Mouse (Mus musculus): Measurements from ENCODE around the gene Mum1. TPM values are rescaled to one million over a fixed set of nuclear protein-coding genes. Genes with fewer than 3 reads are reported as not detected.

The Mum1 gene
- total RNA-seq, 2 experiments from 2014 or later, result 43.5 to 45.3 TPM

DNA sequence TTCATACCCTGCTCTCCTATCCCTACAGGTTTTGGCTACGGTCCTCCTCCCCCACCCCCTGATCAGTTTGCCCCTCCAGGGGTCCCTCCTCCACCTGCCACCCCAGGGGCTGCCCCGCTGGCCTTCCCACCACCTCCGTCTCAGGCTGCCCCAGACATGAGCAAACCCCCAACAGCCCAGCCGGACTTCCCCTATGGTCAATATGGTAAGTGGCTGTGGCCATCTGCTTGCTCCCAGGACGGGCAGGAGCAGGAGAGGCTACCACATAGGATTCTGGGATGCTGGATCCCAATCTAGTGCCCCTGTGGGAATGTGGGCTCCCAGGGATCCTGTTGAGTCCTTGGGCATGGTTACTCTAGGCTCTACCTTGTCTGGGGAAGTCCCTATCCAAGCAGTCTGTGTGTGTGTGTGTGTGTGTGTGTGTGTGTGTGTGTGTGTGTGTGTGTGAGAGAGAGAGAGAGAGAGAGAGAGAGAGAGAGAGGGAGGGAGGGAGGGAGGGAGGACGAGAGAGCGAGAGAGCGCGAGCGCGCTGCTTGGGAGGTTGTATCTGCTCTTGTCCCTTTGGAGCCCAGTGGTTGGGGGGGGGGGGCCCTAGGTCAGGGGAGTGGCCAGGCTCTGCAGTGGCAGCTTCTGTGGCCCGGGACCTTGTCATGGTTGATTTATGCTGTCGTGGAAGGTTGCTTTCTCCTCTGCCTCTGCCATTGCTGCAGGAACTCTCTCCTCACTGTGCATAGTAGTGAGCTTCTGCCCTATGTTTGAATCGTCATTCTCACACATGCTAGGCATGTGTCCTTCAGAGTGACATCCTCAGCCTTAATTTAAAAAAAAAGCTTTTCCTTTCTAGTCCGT is 59.2 kb downstream of the Mum1 start:
- intact Hi-C loops (cut with DNase I), result no loop called here
- DNase-seq (ENCODE audit: extremely low spot score in 1 of 2, low spot score in 2 of 2), result no peak

DNA sequence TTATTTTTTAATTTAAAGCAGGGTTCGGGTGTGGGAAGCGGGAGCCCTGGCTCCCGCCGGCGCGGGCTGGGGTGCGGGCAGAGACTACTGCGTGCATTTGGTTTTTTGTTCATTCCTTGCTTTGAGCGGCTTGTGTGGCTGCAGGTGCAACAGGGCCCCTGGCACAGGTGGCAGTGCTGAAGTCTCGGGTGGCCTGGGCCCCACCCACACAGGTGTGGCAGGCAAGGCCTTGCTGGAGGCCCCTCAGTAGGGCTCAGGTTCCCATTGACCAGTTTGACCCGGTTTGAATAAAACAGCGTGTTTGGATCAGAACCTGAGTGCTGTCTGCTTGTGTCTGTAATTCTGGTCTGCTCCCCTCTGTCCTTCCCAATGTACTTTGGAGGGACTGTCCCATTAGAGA is 61.9 kb downstream of the Mum1 start:
- DNase-seq (ENCODE audit: extremely low spot score in 1 of 2, low spot score in 2 of 2), result no peak
- intact Hi-C loops (cut with DNase I), result no loop called here

DNA sequence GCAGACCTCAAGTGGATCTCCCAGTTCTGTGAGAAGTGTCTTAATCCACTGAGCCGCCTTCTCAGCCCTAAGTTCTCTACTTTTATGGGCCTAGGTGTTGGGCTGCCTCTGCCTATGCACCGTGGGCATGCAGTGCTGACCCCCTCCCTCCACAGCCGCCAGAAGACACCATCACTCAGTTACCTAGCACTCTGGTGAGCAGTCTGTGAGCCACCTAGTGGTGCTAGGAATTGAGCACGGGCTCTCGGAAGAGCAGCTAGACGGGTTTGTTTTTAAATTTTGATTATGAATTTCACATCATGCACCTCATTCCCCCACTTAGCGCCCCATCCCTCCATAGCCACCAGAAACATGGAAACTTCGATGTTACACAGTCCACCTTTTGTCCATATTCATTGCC is 62.4 kb downstream of the Mum1 start:
- no peak for DNase-seq (ENCODE audit: extremely low spot score in 1 of 2, low spot score in 2 of 2)
- intact Hi-C loops (cut with DNase I), result no loop called here

DNA sequence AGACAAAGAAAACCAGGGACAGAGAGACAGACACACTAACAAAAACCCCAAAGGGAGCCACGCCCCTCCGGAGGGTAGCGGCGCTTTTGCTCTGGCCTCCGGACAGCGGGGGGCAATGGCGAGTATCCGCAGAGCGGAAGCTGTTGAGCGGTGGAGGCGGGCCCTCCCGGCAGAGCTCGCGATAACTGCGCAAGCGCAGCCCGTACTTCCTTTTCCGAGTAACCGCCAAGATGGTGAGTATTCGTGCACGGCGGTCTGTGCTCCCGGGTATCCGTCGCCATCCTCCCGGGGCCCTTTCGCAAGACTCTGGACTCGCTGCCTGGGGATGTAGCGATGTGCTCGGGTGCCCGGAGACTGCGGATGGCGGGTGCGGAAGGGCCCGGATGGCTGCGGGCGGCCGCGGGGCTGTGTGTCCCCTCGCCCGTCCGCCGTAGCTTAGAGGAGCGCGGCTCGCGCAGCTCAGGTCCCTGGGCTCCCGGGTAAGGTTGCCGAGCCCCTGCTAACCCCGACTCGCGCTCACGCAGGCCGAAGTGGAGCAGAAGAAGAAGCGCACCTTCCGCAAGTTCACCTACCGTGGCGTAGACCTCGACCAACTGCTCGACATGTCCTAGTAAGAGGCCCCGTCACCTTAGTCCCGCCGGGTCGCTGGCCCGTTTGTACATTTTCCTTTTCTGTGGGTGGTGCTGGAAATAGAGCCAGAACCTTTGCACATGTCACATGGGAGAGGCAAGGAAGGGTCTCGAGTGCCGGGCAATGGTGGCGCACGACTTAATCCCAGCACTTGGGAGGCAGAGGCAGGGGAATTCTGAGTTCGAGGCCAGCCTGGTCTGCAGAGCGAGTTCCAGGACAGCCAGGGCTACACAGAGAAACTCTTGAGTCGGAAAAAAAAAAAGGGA is 66.3 kb downstream of the Mum1 start, which contains the start of gene Rps15:
Rps15 (plus strand) TSS at position 203 of the 896 bp plus-strand sequence.
- intact Hi-C loops (cut with DNase I), result no loop called here

DNA sequence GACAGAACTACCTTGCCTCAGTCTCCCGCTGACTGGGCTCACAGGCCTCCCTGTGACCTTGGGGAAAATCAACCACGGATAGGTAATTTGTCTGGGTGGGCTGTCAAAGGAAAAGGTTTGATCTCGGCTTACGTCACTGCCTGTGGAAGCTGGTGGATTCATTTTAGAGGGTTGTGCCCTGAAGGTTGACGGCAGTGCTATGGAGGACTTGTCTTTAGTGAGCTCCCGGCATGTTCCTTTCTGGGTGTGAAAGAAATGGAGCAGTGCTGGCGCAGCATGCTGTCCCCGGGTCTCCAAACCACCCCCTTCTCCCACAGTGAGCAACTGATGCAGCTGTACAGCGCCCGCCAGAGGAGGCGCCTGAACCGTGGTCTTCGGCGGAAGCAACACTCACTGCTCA is 67.1 kb downstream of the Mum1 start:
- intact Hi-C loops (cut with DNase I), result no loop called here
- DNase-seq (ENCODE audit: extremely low spot score in 1 of 2, low spot score in 2 of 2), result no peak

More for the DNA sequence above, 66.3 kb downstream of the Mum1 start, which contains the start of gene Rps15:
- peak; percentile 92 to 99 for DNase-seq (ENCODE audit: extremely low spot score in 1 of 2, low spot score in 2 of 2)

Small RNAs within 50 kb of the gene (microRNA-seq; reads per million reads assigned to microRNA genes)
- 3.7 reads per million, percentile 9 among the genes with 10 or more reads in this experiment for gene Mir6911

Other genes starting within 250 kb of the Mum1 start
- 100 to 1,000 TPM; 136 TPM for gene Tmem259, start 242.1 kb upstream of the Mum1 start, total RNA-seq (2021)
- gene Cnn2, start 237.8 kb upstream of the Mum1 start, total RNA-seq (2021), result 10 to 100 TPM in 1 of 2 experiments, 1 to 10 TPM in 1; 8.9 to 12.4 TPM
- 1 to 10 TPM; 8.5 to 9.8 TPM for gene Abca7, start 229.9 kb upstream of the Mum1 start, total RNA-seq (2021)
- gene Arhgap45, start 209.8 kb upstream of the Mum1 start, total RNA-seq (2021), result 1 to 10 TPM; 3.3 to 4.5 TPM
- gene Polr2e, start 186.6 kb upstream of the Mum1 start, total RNA-seq (2021), result 10 to 100 TPM; 64.1 to 66.0 TPM
- gene Gpx4, start 179.3 kb upstream of the Mum1 start, total RNA-seq (2021), result 100 to 1,000 TPM; 436 to 469 TPM
- gene Sbno2, start 120.9 kb upstream of the Mum1 start, total RNA-seq (2021), result 10 to 100 TPM; 20.4 to 21.2 TPM
- 10 to 100 TPM; 81.6 to 93.4 TPM for gene Stk11, start 110.6 kb upstream of the Mum1 start, total RNA-seq (2021)
- gene Atp5d, start 87.8 kb upstream of the Mum1 start, total RNA-seq (2021), result 100 to 1,000 TPM; 342 to 379 TPM
- 100 to 1,000 TPM; 394 to 415 TPM for gene Cbarp, start 85.6 kb upstream of the Mum1 start, total RNA-seq (2021)
- 100 to 1,000 TPM in 1 of 2 experiments, 10 to 100 TPM in 1; 92.6 to 103 TPM for gene Midn, start 78.2 kb upstream of the Mum1 start, total RNA-seq (2021)
- 100 to 1,000 TPM; 138 to 151 TPM for gene Cirbp, start 60.4 kb upstream of the Mum1 start, total RNA-seq (2021)
- gene 1600002K03Rik, start 53.5 kb upstream of the Mum1 start, total RNA-seq (2021), result 1 to 10 TPM; 4.5 TPM
- 10 to 100 TPM; 18.4 to 19.1 TPM for gene Efna2, start 47.0 kb upstream of the Mum1 start, total RNA-seq (2021)
- gene Ndufs7, start 22.7 kb downstream of the Mum1 start, total RNA-seq (2021), result 100 to 1,000 TPM; 142 to 161 TPM
- gene Gamt, start 34.6 kb downstream of the Mum1 start, total RNA-seq (2021), result 10 to 100 TPM; 25.9 to 26.0 TPM
- gene Dazap1, start 35.1 kb downstream of the Mum1 start, total RNA-seq (2021), result 10 to 100 TPM; 95.2 to 98.6 TPM
- 100 to 1,000 TPM; 784 to 803 TPM for gene Rps15, start 66.0 kb downstream of the Mum1 start, total RNA-seq (2021)
- 100 to 1,000 TPM; 175 to 194 TPM for gene Apc2, start 69.5 kb downstream of the Mum1 start, total RNA-seq (2021)
- gene 2310011J03Rik, start 94.1 kb downstream of the Mum1 start, total RNA-seq (2021), result 10 to 100 TPM; 19.9 to 21.0 TPM
- gene Pcsk4, start 103.1 kb downstream of the Mum1 start, total RNA-seq (2021), result 1 to 10 TPM; 9.8 to 9.9 TPM
- 10 to 100 TPM in 1 of 2 experiments, 1 to 10 TPM in 1; 9.3 to 10.1 TPM for gene Reep6, start 103.5 kb downstream of the Mum1 start, total RNA-seq (2021)
- gene Adamtsl5, start 122.0 kb downstream of the Mum1 start, total RNA-seq (2021), result under 1 TPM; 0.66 to 0.85 TPM
- 1 to 10 TPM; 3.1 to 5.1 TPM for gene Plk5, start 130.0 kb downstream of the Mum1 start, total RNA-seq (2021)
- gene Mex3d, start 161.2 kb downstream of the Mum1 start, total RNA-seq (2021), result 10 to 100 TPM; 31.1 to 35.4 TPM
- gene Mbd3, start 173.1 kb downstream of the Mum1 start, total RNA-seq (2021), result 100 to 1,000 TPM; 121 to 124 TPM
- gene Uqcr11, start 180.4 kb downstream of the Mum1 start, total RNA-seq (2021), result 100 to 1,000 TPM; 508 to 513 TPM
- 10 to 100 TPM; 29.6 to 31.1 TPM for gene Tcf3, start 207.2 kb downstream of the Mum1 start, total RNA-seq (2021)

All from left cerebral cortex, postnatal 10 days (tissue).